ENCODE assay signal across 10 mouse cellular contexts in genomic region chr4:130167321-130167720, GRCm38 (mm10). TPM values are rescaled to one million over a fixed set of nuclear protein-coding genes. Genes with fewer than 3 reads are reported as not detected.
DNase-seq lines count a peak whose midpoint lies in the region; ATAC-seq and TF ChIP-seq lines count a peak whose summit lies in the region.
"Had no signal": no experiment of that assay in that cellular context is flagged by ENCODE, and none has a peak within 500 bp of the region (broad histone marks: within the 10 kb centered on the region; RNA-seq: fewer than 3 reads in every experiment).

No protein-coding gene starts in this region.

- WGBS in liver, embryonic 11.5 days: 42% methylated on average over 22 of the region's 22 CpGs
- WGBS in forebrain, embryonic 15.5 days: 61% methylated on average over 22 of the region's 22 CpGs
- WGBS in intestine, embryonic 16.5 days: 56% methylated on average over 22 of the region's 22 CpGs
- 51% methylated on average over 22 of the region's 22 CpGs for WGBS in neural tube, embryonic 13.5 days

- H3K9me3 ChIP-seq in liver, embryonic 11.5 days (ENCODE audit: control insufficient read depth, low read length): no peaks in the 10 kb centered on the region
- H3K9me3 ChIP-seq in forebrain, embryonic 15.5 days: no peaks in the 10 kb centered on the region
- no peaks in the 10 kb centered on the region for H3K9me3 ChIP-seq in intestine, embryonic 16.5 days (ENCODE audit: control insufficient read depth, low read length)
- H3K9me3 ChIP-seq in neural tube, embryonic 13.5 days: no peaks in the 10 kb centered on the region
- H3K9me3 ChIP-seq: megakaryocyte, embryonic 14.5 days had no signal

- H3K4me1 ChIP-seq in liver, embryonic 11.5 days (replicated peaks; ENCODE audit: control insufficient read depth, insufficient read depth, low read length): peaks cover 24% of the 10 kb centered on the region
- H3K4me1 ChIP-seq in forebrain, embryonic 15.5 days: peaks cover 16% of the 10 kb centered on the region
- H3K4me1 ChIP-seq in intestine, embryonic 16.5 days (ENCODE audit: control insufficient read depth, insufficient read depth, low read length): peaks cover 64% of the 10 kb centered on the region
- H3K4me1 ChIP-seq in neural tube, embryonic 13.5 days (replicated peaks): peaks cover 35% of the 10 kb centered on the region

- H3K4me2 ChIP-seq in liver, embryonic 11.5 days: peak overlapping the region; percentile 31; the same call in 1 of the 2 replicates
- peak overlapping the region; percentile 20 for H3K4me2 ChIP-seq in forebrain, embryonic 15.5 days (replicated peaks)
- H3K4me2 ChIP-seq in intestine, embryonic 16.5 days (ENCODE audit: low read depth, low read length): peak overlapping the region; percentile 41
- H3K4me2 ChIP-seq in neural tube, embryonic 13.5 days: peak overlapping the region; percentile 38

- H3K4me3 ChIP-seq in liver, embryonic 11.5 days (ENCODE audit: low read depth, low read length): no peak overlapping the region
- H3K4me3 ChIP-seq in forebrain, embryonic 15.5 days: 0 out of 2 replicates have a peak overlapping the region, but pooled peaks have one; percentile 15
- H3K4me3 ChIP-seq in intestine, embryonic 16.5 days (ENCODE audit: low read length): no peak overlapping the region
- H3K4me3 ChIP-seq in neural tube, embryonic 13.5 days: 0 out of 2 replicates have a peak overlapping the region, but pooled peaks have one; percentile 2
- H3K4me3 ChIP-seq in layer of hippocampus, adult 2 months: no peak overlapping the region
- H3K4me3 ChIP-seq: megakaryocyte, embryonic 14.5 days had no signal

- no peak for ATAC-seq in liver, embryonic 11.5 days (replicated peaks; ENCODE audit: low FRiP score)
- ATAC-seq in forebrain, embryonic 15.5 days (replicated peaks): no peak
- ATAC-seq in intestine, embryonic 16.5 days: no peak
- no peak for ATAC-seq in neural tube, embryonic 13.5 days (ENCODE audit: low read depth)

- no peak overlapping the region for H3K27ac ChIP-seq in liver, embryonic 11.5 days (ENCODE audit: low read depth, low read length)
- no peak overlapping the region for H3K27ac ChIP-seq in forebrain, embryonic 15.5 days (replicated peaks)
- H3K27ac ChIP-seq in intestine, embryonic 16.5 days (ENCODE audit: low read length): peak overlapping the region; percentile 74; the same call in 1 of the 2 replicates
- no peak overlapping the region for H3K27ac ChIP-seq in neural tube, embryonic 13.5 days (replicated peaks)
- H3K27ac ChIP-seq in layer of hippocampus, adult 2 months: no peak overlapping the region; the same call in 1 of the 2 replicates

- no peak for DNase-seq in liver, embryonic 11.5 days (ENCODE audit: low spot score)
- no peak for DNase-seq in liver
- no peak for DNase-seq in cerebellum, adult 18-20 months
- DNase-seq in gastrocnemius, postnatal 4 days (ENCODE audit: low spot score in 2 of 2): no peak
- DNase-seq in layer of hippocampus, adult 2 months (ENCODE audit: low spot score in 2 of 2): no peak
- DNase-seq: cerebellum, adult 9-11 months had no signal

- H3K9ac ChIP-seq in liver, embryonic 11.5 days (ENCODE audit: low read depth, low read length): no peak overlapping the region
- no peak overlapping the region for H3K9ac ChIP-seq in forebrain, embryonic 15.5 days (replicated peaks)
- H3K9ac ChIP-seq in intestine, embryonic 16.5 days (ENCODE audit: low read depth, low read length): peak overlapping the region; percentile 45; the same call in 1 of the 2 replicates
- H3K9ac ChIP-seq in neural tube, embryonic 13.5 days: no peak overlapping the region

- H3K27me3 ChIP-seq in liver, embryonic 11.5 days (replicated peaks; ENCODE audit: control insufficient read depth, insufficient read depth, low read length): peaks cover 49% of the 10 kb centered on the region
- peaks cover 20% of the 10 kb centered on the region for H3K27me3 ChIP-seq in forebrain, embryonic 15.5 days
- no peaks in the 10 kb centered on the region for H3K27me3 ChIP-seq in intestine, embryonic 16.5 days (replicated peaks; ENCODE audit: control insufficient read depth, insufficient read depth, low read length)
- H3K27me3 ChIP-seq in neural tube, embryonic 13.5 days: peaks cover 47% of the 10 kb centered on the region

- H3K36me3 ChIP-seq in liver, embryonic 11.5 days (ENCODE audit: control insufficient read depth, insufficient read depth, low read length): no peaks in the 10 kb centered on the region
- no peaks in the 10 kb centered on the region for H3K36me3 ChIP-seq in forebrain, embryonic 15.5 days
- H3K36me3 ChIP-seq in intestine, embryonic 16.5 days (ENCODE audit: control insufficient read depth, insufficient read depth, low read length): peaks cover 3% of the 10 kb centered on the region; the same call in 1 of the 2 replicates
- H3K36me3 ChIP-seq in neural tube, embryonic 13.5 days: no peaks in the 10 kb centered on the region

- no peak for TF ChIP-seq CTCF in layer of hippocampus, adult 2 months (conservative IDR thresholded peaks at IDR 0.05)

RNA-seq across cellular contexts. Expression of gene Tinagl1, which starts 7.6 kb away (rescaled TPM):
- 15.3 and 16.1 TPM in 2 replicates for polyA plus RNA-seq in liver, embryonic 11.5 days (2014; fragmentation: Nextera tagmentation; extraction: Ambion mirVana)
- polyA plus RNA-seq in forebrain, embryonic 15.5 days (2015; fragmentation: Nextera tagmentation; extraction: Ambion mirVana): 3.7 and 5.6 TPM in 2 replicates
- 78.3 and 80.3 TPM in 2 replicates for polyA plus RNA-seq in intestine, embryonic 16.5 days (2015; fragmentation: Nextera tagmentation; extraction: Ambion mirVana)
- polyA plus RNA-seq in neural tube, embryonic 13.5 days (2015; fragmentation: Nextera tagmentation; extraction: Ambion mirVana): 4.2 and 6.7 TPM in 2 replicates
- 10 to 100 TPM; 35.7 to 39.9 TPM for total RNA-seq in gastrocnemius, postnatal 4 days (2021)
- total RNA-seq in layer of hippocampus, adult 2 months (2021): 10 to 100 TPM in 1 of 2 experiments, 1 to 10 TPM in 1; 9.1 to 11.7 TPM

RNA-seq across cellular contexts. Expression of gene Hcrtr1, which starts 28.2 kb away (rescaled TPM):
- 0.12 and 0.30 TPM in 2 replicates for polyA plus RNA-seq in liver, embryonic 11.5 days (2014; fragmentation: Nextera tagmentation; extraction: Ambion mirVana)
- 0.27 and 0.38 TPM in 2 replicates for polyA plus RNA-seq in forebrain, embryonic 15.5 days (2015; fragmentation: Nextera tagmentation; extraction: Ambion mirVana)
- 0.22 and 0.34 TPM in 2 replicates for polyA plus RNA-seq in intestine, embryonic 16.5 days (2015; fragmentation: Nextera tagmentation; extraction: Ambion mirVana)
- polyA plus RNA-seq in neural tube, embryonic 13.5 days (2015; fragmentation: Nextera tagmentation; extraction: Ambion mirVana): 0.39 and 0.71 TPM in 2 replicates
- total RNA-seq in gastrocnemius, postnatal 4 days (2021): not detected
- total RNA-seq in layer of hippocampus, adult 2 months (2021): 1 to 10 TPM; 2.7 to 2.8 TPM

RNA-seq across cellular contexts. Expression of gene Gm853, which starts 54.9 kb away (rescaled TPM):
- not detected in 2 replicates for polyA plus RNA-seq in liver, embryonic 11.5 days (2014; fragmentation: Nextera tagmentation; extraction: Ambion mirVana)
- polyA plus RNA-seq in forebrain, embryonic 15.5 days (2015; fragmentation: Nextera tagmentation; extraction: Ambion mirVana): 0.15 and 0.34 TPM in 2 replicates
- not detected in 2 replicates for polyA plus RNA-seq in intestine, embryonic 16.5 days (2015; fragmentation: Nextera tagmentation; extraction: Ambion mirVana)
- not detected in 2 replicates for polyA plus RNA-seq in neural tube, embryonic 13.5 days (2015; fragmentation: Nextera tagmentation; extraction: Ambion mirVana)
- total RNA-seq in gastrocnemius, postnatal 4 days (2021): not detected
- total RNA-seq in layer of hippocampus, adult 2 months (2021): under 1 TPM in 1 of 2 experiments, not detected in 1; 0.15 TPM

Comparison
In these comparisons a context has a peak if more than half of its experiments do, and no peak if none do; other contexts are left out.
1. H3K4me3 ChIP-seq: peak in forebrain, embryonic 15.5 days (single experiment) and neural tube, embryonic 13.5 days (single experiment); none in liver, embryonic 11.5 days (single experiment), intestine, embryonic 16.5 days (single experiment) and layer of hippocampus, adult 2 months (single experiment).
2. Peak in every context shown above with its lines, with median percentiles within 50 percentile points of each other: H3K4me2 ChIP-seq.